21 mouse cellular contexts compared by ENCODE assay signal in genomic region chr8:85706988-85707387, GRCm38 (mm10). TPM values are rescaled to one million over a fixed set of nuclear protein-coding genes. Genes with fewer than 3 reads are reported as not detected.
DNase-seq lines count a peak whose midpoint lies in the region; ATAC-seq lines count a peak whose summit lies in the region.
"Had no signal": no experiment of that assay in that cellular context is flagged by ENCODE, and none has a peak within 500 bp of the region (broad histone marks: within the 10 kb centered on the region; RNA-seq: fewer than 3 reads in every experiment).

No protein-coding gene starts in this region.

- no peak for DNase-seq in kidney, postnatal 25 days
- no peak for DNase-seq in cerebellum, adult 9-11 months
- DNase-seq in adrenal gland, adult (ENCODE audit: inconsistent age in 2 of 2, low spot score in 1 of 2), result no peak
- DNase-seq: adrenal gland, adult 2 months; adrenal gland, adult 8-10 months; adrenal gland, postnatal 10 days; adrenal gland, postnatal 14 days; adrenal gland, postnatal 25 days; adrenal gland, postnatal 36 days; B cell, adult 2 months; cerebellum, adult 11 months; cerebellum, adult 11-12 months; cerebellum, adult 18-20 months; cerebellum, adult 2 months had no signal

- ATAC-seq in common myeloid progenitor, adult 5-6 weeks (replicated peaks; ENCODE audit: low read depth, poor library complexity, severe bottlenecking), result 0 out of 2 replicates have a peak, but pooled peaks have one; percentile 42
- peak; percentile 68 for ATAC-seq in granulocyte monocyte progenitor cell, adult 5-6 weeks (replicated peaks; ENCODE audit: poor library complexity, severe bottlenecking)
- ATAC-seq in megakaryocyte, adult 5-6 weeks (ENCODE audit: poor library complexity, severe bottlenecking), result peak; percentile 67
- ATAC-seq: activated CD4-positive, CD25-positive, alpha-beta regulatory T cell, adult 4 months; CD4-positive, CD25-positive, alpha-beta regulatory T cell, adult 4 months; Patski had no signal

RNA-seq across cellular contexts. Expression of gene Neto2, which starts 6.3 kb away (rescaled TPM):
- total RNA-seq in common myeloid progenitor, adult 5-6 weeks (2017), result 6.9 and 10.3 TPM in 2 replicates
- 10.3 and 11.3 TPM in 2 replicates for total RNA-seq in granulocyte monocyte progenitor cell, adult 5-6 weeks (2014; fragmentation: Nextera tagmentation)
- 14.9 and 24.2 TPM in 2 replicates for total RNA-seq in granulocyte monocyte progenitor cell, adult 5-6 weeks (2017)
- total RNA-seq in megakaryocyte, adult 5-6 weeks (2015), result 4.0 TPM in 2 replicates
- 2.2 and 4.7 TPM in 2 replicates for total RNA-seq in megakaryocyte, adult 5-6 weeks (2017)
- total RNA-seq: CH12.LX had no signal
